Mouse (Mus musculus) myocyte (in vitro differentiated cells): ENCODE data around the gene Hoxd1. TPM values are rescaled to one million over a fixed set of nuclear protein-coding genes. Genes with fewer than 3 reads are reported as not detected.

ENCODE experiments used
- H3K27me3 ChIP-seq: one replicate; pipeline ENCODE4 v1.6.1; 2011; ENCODE audit not compliant: control insufficient read depth, insufficient read depth, insufficient read length
- H3K36me3 ChIP-seq: one replicate; pipeline ENCODE4 v1.6.1; 2011; ENCODE audit not compliant: control insufficient read depth, insufficient read depth
- H3K4me2 ChIP-seq: one replicate; pipeline ENCODE4 v1.6.1; 2011; ENCODE audit warnings: low read depth, control low read depth
- H3K4me3 ChIP-seq: one replicate; pipeline ENCODE4 v1.5.1; 2011; ENCODE audit warnings: mild to moderate bottlenecking, control low read depth, moderate library complexity
- H3K79me2 ChIP-seq: one replicate; pipeline ENCODE4 v1.6.1; 2011; ENCODE audit not compliant: control insufficient read depth, insufficient read depth
- H3ac ChIP-seq: one replicate; pipeline ENCODE4 v1.6.1; 2011; ENCODE audit not compliant: control insufficient read depth, insufficient read length
- CEBPB ChIP-seq: IDR thresholded peaks from 2 replicates; pipeline ENCODE4 v1.6.1; 2011; ENCODE audit warnings: mild to moderate bottlenecking, moderate library complexity; ENCODE audit not compliant: poor library complexity, insufficient read depth, severe bottlenecking
- E2F4 ChIP-seq: IDR thresholded peaks from one replicate; pipeline ENCODE4 v1.6.1; 2011; ENCODE audit warnings: mild to moderate bottlenecking, control low read depth, moderate library complexity; ENCODE audit not compliant: insufficient read depth
- MAX ChIP-seq: IDR thresholded peaks from one replicate; pipeline ENCODE4 v1.6.1; 2011; ENCODE audit warnings: low read depth, mild to moderate bottlenecking, control low read depth
- MYOD1 ChIP-seq, 3 experiments: IDR thresholded peaks; one replicate each; pipeline ENCODE4 v1.6.1; 2011; ENCODE audit warnings: control low read depth in 2 of 3, low read depth in 2 of 3, mild to moderate bottlenecking in 2 of 3, moderate library complexity in 1 of 3; ENCODE audit not compliant: insufficient read length in 2 of 3, control insufficient read depth in 1 of 3
- MYOG ChIP-seq, 3 experiments: IDR thresholded peaks; one replicate each; pipeline ENCODE4 v1.6.1; 2011; ENCODE audit warnings: control low read depth in 2 of 3, low read depth in 2 of 3, mild to moderate bottlenecking in 2 of 3; ENCODE audit not compliant: insufficient read length in 2 of 3, control insufficient read depth in 1 of 3, insufficient read depth in 1 of 3
- POLR2A ChIP-seq: IDR thresholded peaks from one replicate; pipeline ENCODE4 v1.6.1; 2011; ENCODE audit warnings: low read depth, mild to moderate bottlenecking, control low read depth, moderate library complexity; ENCODE audit not compliant: insufficient read length
- POLR2AphosphoS2 ChIP-seq: IDR thresholded peaks from one replicate; pipeline ENCODE4 v1.6.1; 2011; ENCODE audit warnings: low read depth, control low read depth; ENCODE audit not compliant: insufficient read length
- REST ChIP-seq: IDR thresholded peaks from one replicate; pipeline ENCODE4 v1.6.1; 2011; ENCODE audit warnings: mild to moderate bottlenecking, control low read depth, moderate library complexity; ENCODE audit not compliant: insufficient read depth, insufficient read length
- SRF ChIP-seq: IDR thresholded peaks from one replicate; pipeline ENCODE4 v1.6.1; 2011; ENCODE audit warnings: low read depth; ENCODE audit not compliant: control insufficient read depth, insufficient read length
- TCF12 ChIP-seq: IDR thresholded peaks from one replicate; pipeline ENCODE4 v1.6.1; 2011; ENCODE audit warnings: mild to moderate bottlenecking, control low read depth; ENCODE audit not compliant: poor library complexity, insufficient read depth, severe bottlenecking
- TCF3 ChIP-seq: IDR thresholded peaks from one replicate; pipeline ENCODE4 v1.6.1; 2011; ENCODE audit warnings: low read depth, control low read depth; ENCODE audit not compliant: insufficient read length
- USF1 ChIP-seq: IDR thresholded peaks from one replicate; pipeline ENCODE4 v1.6.1; 2011; ENCODE audit warnings: low read depth, mild to moderate bottlenecking, control low read depth, moderate library complexity
- polyA plus RNA-seq: library from polyadenylated mRNA; unstranded; fragments of >200 nt; fragmentation: generic; extraction: Trizol; gene quantifications from one replicate; pipeline ENCODE4 v1.2.1, GENCODE M21; 2012; ENCODE audit warnings: missing spikeins

Gene Hoxd1
- polyA plus RNA-seq, 1 experiment = not detected

DNA sequence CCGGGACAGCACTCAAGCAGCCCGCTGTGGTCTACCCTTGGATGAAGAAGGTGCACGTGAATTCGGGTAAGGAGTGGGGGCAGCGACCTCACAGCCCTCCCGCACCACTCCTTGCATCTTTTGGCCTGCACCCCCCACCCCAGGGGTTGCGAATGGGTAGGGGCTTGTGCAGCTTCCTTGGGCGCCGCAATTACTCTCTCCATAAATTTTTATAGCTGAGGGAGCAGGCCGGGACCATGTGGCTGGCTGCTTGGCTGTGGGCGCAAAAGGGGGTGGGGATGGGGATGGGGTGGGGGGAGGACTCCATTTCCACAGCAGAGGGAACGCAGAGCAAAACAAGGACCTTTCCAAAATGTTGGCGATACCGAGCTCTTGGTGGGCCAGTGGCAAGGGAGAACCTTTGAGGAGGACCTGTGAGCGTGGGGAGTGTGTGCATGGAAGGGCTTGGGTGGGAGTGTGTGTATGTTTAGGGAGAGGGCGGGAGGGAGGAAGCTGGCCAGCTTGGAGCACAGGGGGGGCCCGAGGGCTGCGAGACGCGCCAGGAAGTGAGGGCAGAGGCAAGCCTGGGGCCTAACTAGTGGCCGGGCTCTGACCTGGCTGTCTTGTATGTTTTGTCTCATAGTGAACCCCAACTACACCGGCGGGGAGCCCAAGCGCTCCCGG, 35.0 kb upstream of the Hoxd1 start:
- H3K36me3 ChIP-seq = no peaks in the 10 kb centered on the region
- no peak overlapping the region for H3K4me2 ChIP-seq
- H3ac ChIP-seq = no peak overlapping the region
- no peak overlapping the region for H3K4me3 ChIP-seq
- TF ChIP-seq MAX (no peak), USF1 (no peak), MYOD1 (IDR thresholded peaks at IDR 0.05; ENCODE audit: control insufficient read depth in 1 of 3, insufficient read length in 2 of 3, low read depth in 2 of 3) (no peak), REST (no peak), TCF12 (no peak), TCF3 (no peak), SRF (no peak), CEBPB (no peak), POLR2AphosphoS2 (no peak), MYOG (IDR thresholded peaks at IDR 0.05; ENCODE audit: control insufficient read depth in 1 of 3, insufficient read depth in 1 of 3, insufficient read length in 2 of 3, low read depth in 2 of 3) (no peak), E2F4 (no peak), POLR2A (no peak)
- peaks cover 64% of the 10 kb centered on the region for H3K27me3 ChIP-seq
- H3K79me2 ChIP-seq = no peaks in the 10 kb centered on the region

DNA sequence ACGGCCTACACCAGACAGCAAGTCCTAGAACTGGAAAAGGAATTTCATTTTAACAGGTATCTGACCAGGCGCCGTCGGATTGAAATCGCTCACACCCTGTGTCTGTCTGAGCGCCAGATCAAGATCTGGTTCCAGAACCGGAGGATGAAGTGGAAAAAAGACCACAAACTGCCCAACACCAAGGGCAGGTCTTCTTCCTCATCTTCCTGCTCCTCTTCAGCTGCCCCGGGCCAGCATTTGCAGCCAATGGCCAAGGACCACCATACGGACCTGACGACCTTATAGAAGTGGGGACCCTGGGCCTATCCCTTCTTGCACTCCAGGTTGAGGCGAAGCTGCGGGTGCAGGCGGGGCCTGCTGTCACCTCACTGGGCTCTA, 34.5 kb upstream of the Hoxd1 start:
- Histone ChIP-seq H3K36me3 (no peaks in the 10 kb centered on the region), H3K4me2 (no peak overlapping the region), H3K4me3 (no peak overlapping the region), H3ac (no peak overlapping the region), H3K79me2 (no peaks in the 10 kb centered on the region), H3K27me3 (peaks cover 63% of the 10 kb centered on the region)
- TF ChIP-seq TCF3 (no peak), POLR2A (no peak), MAX (no peak), TCF12 (no peak), USF1 (no peak), SRF (no peak)

GRCm38 (mm10) chr2:74730331-74730730, 32.4 kb upstream of the Hoxd1 start:
- H3K79me2 ChIP-seq = no peaks in the 10 kb centered on the region
- TF ChIP-seq SRF (no peak), E2F4 (no peak), MAX (no peak), CEBPB (no peak), TCF12 (no peak), POLR2AphosphoS2 (no peak), REST (no peak), USF1 (no peak), MYOG (IDR thresholded peaks at IDR 0.05; ENCODE audit: control insufficient read depth in 1 of 3, insufficient read depth in 1 of 3, insufficient read length in 2 of 3, low read depth in 2 of 3) (no peak), MYOD1 (IDR thresholded peaks at IDR 0.05; ENCODE audit: control insufficient read depth in 1 of 3, insufficient read length in 2 of 3, low read depth in 2 of 3) (no peak), TCF3 (no peak), POLR2A (no peak)
- no peaks in the 10 kb centered on the region for H3K36me3 ChIP-seq
- no peak overlapping the region for H3ac ChIP-seq
- peaks cover 64% of the 10 kb centered on the region for H3K27me3 ChIP-seq
- H3K4me2 ChIP-seq = no peak overlapping the region
- no peak overlapping the region for H3K4me3 ChIP-seq

- Histone ChIP-seq H3K36me3 (no peaks in the 10 kb centered on the region), H3ac (no peak overlapping the region), H3K79me2 (no peaks in the 10 kb centered on the region), H3K4me2 (no peak overlapping the region), H3K27me3 (peaks cover 64% of the 10 kb centered on the region), H3K4me3 (no peak overlapping the region)
- no peak for TF ChIP-seq REST
- no peak for TF ChIP-seq E2F4
- no peak for TF ChIP-seq POLR2AphosphoS2
- TF ChIP-seq SRF = no peak
- TF ChIP-seq TCF3 = no peak
- no peak for TF ChIP-seq MYOG (IDR thresholded peaks at IDR 0.05; ENCODE audit: control insufficient read depth in 1 of 3, insufficient read depth in 1 of 3, insufficient read length in 2 of 3, low read depth in 2 of 3)
- TF ChIP-seq MAX = no peak
- no peak for TF ChIP-seq TCF12
- TF ChIP-seq POLR2A = no peak
- no peak for TF ChIP-seq MYOD1 (IDR thresholded peaks at IDR 0.05; ENCODE audit: control insufficient read depth in 1 of 3, insufficient read length in 2 of 3, low read depth in 2 of 3)
- TF ChIP-seq CEBPB = no peak
Observed at GRCm38 (mm10) chr2:74731055-74731454, 31.7 kb upstream of the Hoxd1 start.
